Mouse (Mus musculus) T-cell, adult 2 months (primary cell): ENCODE measurements around the gene Taf1c.

Experiments used
- DNase-seq: peaks from one replicate; pipeline ENCODE4 v3.0.0; 2022; ENCODE audit warnings: low spot score

Gene Taf1c

GRCm38 (mm10) chr8:119572411-119572810 lies 32.6 kb downstream of the Taf1c start:
- peak; percentile 10 for DNase-seq

- DNase-seq, result no peak
Measured at GRCm38 (mm10) chr8:119571135-119571534, 33.9 kb downstream of the Taf1c start.

GRCm38 (mm10) chr8:119569881-119570280 lies 35.1 kb downstream of the Taf1c start:
- DNase-seq, result peak; percentile 87

GRCm38 (mm10) chr8:119568951-119569350 lies 36.1 kb downstream of the Taf1c start:
- peak; percentile 18 for DNase-seq

GRCm38 (mm10) chr8:119568251-119568650 lies 36.8 kb downstream of the Taf1c start:
- DNase-seq, result no peak

GRCm38 (mm10) chr8:119566367-119566766 lies 38.7 kb downstream of the Taf1c start:
- DNase-seq, result no peak

GRCm38 (mm10) chr8:119563849-119564251 lies 41.2 kb downstream of the Taf1c start:
- DNase-seq, result no peak

- DNase-seq, result no peak
Measured at GRCm38 (mm10) chr8:119559402-119559720, 45.7 kb downstream of the Taf1c start.

GRCm38 (mm10) chr8:119558603-119559401 lies 46.2 kb downstream of the Taf1c start, which contains the start of gene Mbtps1:
Gene Mbtps1 (minus strand): TSS chr8:119558735.
- DNase-seq, result peak; percentile 99

- no peak for DNase-seq
Measured at GRCm38 (mm10) chr8:119557821-119558602, 47.0 kb downstream of the Taf1c start.

GRCm38 (mm10) chr8:119557132-119557531 lies 47.9 kb downstream of the Taf1c start:
- DNase-seq, result no peak

- no peak for DNase-seq
Measured at GRCm38 (mm10) chr8:119555861-119556260, 49.2 kb downstream of the Taf1c start.

GRCm38 (mm10) chr8:119552967-119553366 lies 52.1 kb downstream of the Taf1c start:
- DNase-seq, result no peak

GRCm38 (mm10) chr8:119548560-119549113 lies 56.4 kb downstream of the Taf1c start:
- no peak for DNase-seq
